Mouse (Mus musculus): ENCODE data around the gene Kif1a. TPM values are rescaled to one million over a fixed set of nuclear protein-coding genes. Genes with fewer than 3 reads are reported as not detected.

The Kif1a gene
- polyA plus RNA-seq, 1 experiment, result 3.3 TPM

- no peak for DNase-seq (ENCODE audit: low spot score)
Observed at GRCm38 (mm10) chr1:93098956-93099355, 2.8 kb downstream of the Kif1a start.

- DNase-seq (ENCODE audit: low spot score), result no peak
Observed at GRCm38 (mm10) chr1:93092582-93092981, 9.2 kb downstream of the Kif1a start.

- DNase-seq (ENCODE audit: low spot score), result no peak
Observed at GRCm38 (mm10) chr1:93085136-93085535, 16.6 kb downstream of the Kif1a start.

GRCm38 (mm10) chr1:93083420-93084285 is 18.1 kb downstream of the Kif1a start:
- no peak for DNase-seq (ENCODE audit: low spot score)

- no peak for DNase-seq (ENCODE audit: low spot score)
Observed at GRCm38 (mm10) chr1:93082121-93082520, 19.6 kb downstream of the Kif1a start.

- DNase-seq (ENCODE audit: low spot score), result no peak
Observed at GRCm38 (mm10) chr1:93080930-93081589, 20.7 kb downstream of the Kif1a start.

- no peak for DNase-seq (ENCODE audit: low spot score)
Observed at GRCm38 (mm10) chr1:93079602-93080001, 22.1 kb downstream of the Kif1a start.

GRCm38 (mm10) chr1:93072279-93072865 is 29.4 kb downstream of the Kif1a start:
- DNase-seq (ENCODE audit: low spot score), result no peak

GRCm38 (mm10) chr1:93071487-93071971 is 30.2 kb downstream of the Kif1a start:
- DNase-seq (ENCODE audit: low spot score), result no peak

GRCm38 (mm10) chr1:93070881-93071280 is 30.9 kb downstream of the Kif1a start:
- no peak for DNase-seq (ENCODE audit: low spot score)

- DNase-seq (ENCODE audit: low spot score), result no peak
Observed at GRCm38 (mm10) chr1:93068553-93068952, 33.2 kb downstream of the Kif1a start.

- DNase-seq (ENCODE audit: low spot score), result no peak
Observed at GRCm38 (mm10) chr1:93065654-93066053, 36.1 kb downstream of the Kif1a start.

- no peak for DNase-seq (ENCODE audit: low spot score)
Observed at GRCm38 (mm10) chr1:93063694-93064093, 38.1 kb downstream of the Kif1a start.

- DNase-seq (ENCODE audit: low spot score), result no peak
Observed at GRCm38 (mm10) chr1:93051124-93051833, 50.5 kb downstream of the Kif1a start.

GRCm38 (mm10) chr1:93050071-93050470 is 51.7 kb downstream of the Kif1a start:
- no peak for DNase-seq (ENCODE audit: low spot score)

- DNase-seq (ENCODE audit: low spot score), result no peak
Observed at GRCm38 (mm10) chr1:93046153-93046789, 55.5 kb downstream of the Kif1a start.

- no peak for DNase-seq (ENCODE audit: low spot score)
Observed at GRCm38 (mm10) chr1:93035981-93036380, 65.8 kb downstream of the Kif1a start.

GRCm38 (mm10) chr1:93033989-93034388 is 67.8 kb downstream of the Kif1a start:
- no peak for DNase-seq (ENCODE audit: low spot score)

- no peak for DNase-seq (ENCODE audit: low spot score)
Observed at GRCm38 (mm10) chr1:93031199-93031598, 70.6 kb downstream of the Kif1a start.

- no peak for DNase-seq (ENCODE audit: low spot score)
Observed at GRCm38 (mm10) chr1:93030060-93030459, 71.7 kb downstream of the Kif1a start.

- DNase-seq (ENCODE audit: low spot score), result no peak
Observed at GRCm38 (mm10) chr1:93029387-93029786, 72.4 kb downstream of the Kif1a start.
